ENCODE assay signal across 8 mouse cellular contexts in the genomic region with DNA sequence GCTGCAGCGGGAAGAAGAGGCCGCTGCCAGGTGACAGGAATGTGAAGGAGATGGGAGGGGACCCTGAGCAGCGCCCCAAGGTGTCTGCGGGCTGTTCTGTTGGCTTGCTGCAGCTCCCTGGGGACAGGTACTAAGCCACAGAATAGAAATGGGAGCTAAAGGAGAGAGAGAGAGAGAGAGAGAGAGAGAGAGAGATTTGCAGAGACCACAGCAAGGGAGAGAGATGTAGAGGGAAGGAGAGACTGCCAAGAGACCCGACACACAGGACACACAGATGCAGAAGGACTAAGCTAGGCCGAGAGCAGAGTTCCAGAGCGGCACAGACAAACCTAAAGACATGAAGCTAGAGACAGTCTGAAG. TPM values are rescaled to one million over a fixed set of nuclear protein-coding genes. Genes with fewer than 3 reads are reported as not detected.
DNase-seq lines count a peak whose midpoint lies in the region; ATAC-seq and TF ChIP-seq lines count a peak whose summit lies in the region.

No protein-coding gene starts in this region.

- no peaks in the 10 kb centered on the region for H3K9me3 ChIP-seq in embryonic facial prominence, embryonic 13.5 days
- no peaks in the 10 kb centered on the region for H3K9me3 ChIP-seq in intestine, embryonic 14.5 days (ENCODE audit: control insufficient read depth, low read length)

- H3K27me3 ChIP-seq in embryonic facial prominence, embryonic 13.5 days = peaks cover 99% of the 10 kb centered on the region
- peaks cover 86% of the 10 kb centered on the region for H3K27me3 ChIP-seq in intestine, embryonic 14.5 days (replicated peaks; ENCODE audit: control insufficient read depth, insufficient read depth, low read length)
- H3K27me3 ChIP-seq in myocyte (ENCODE audit: control insufficient read depth, insufficient read depth, insufficient read length) = no peaks in the 10 kb centered on the region

- H3K4me1 ChIP-seq in embryonic facial prominence, embryonic 13.5 days = peaks cover 93% of the 10 kb centered on the region
- H3K4me1 ChIP-seq in intestine, embryonic 14.5 days (replicated peaks; ENCODE audit: control insufficient read depth, insufficient read depth, low read length) = peaks cover 40% of the 10 kb centered on the region

- under 1% methylated on average over 7 of the region's 7 CpGs for WGBS in embryonic facial prominence, embryonic 13.5 days
- 4% methylated on average over 7 of the region's 7 CpGs for WGBS in intestine, embryonic 14.5 days

- peak overlapping the region; percentile 64 for H3K4me3 ChIP-seq in layer of hippocampus, adult 2 months
- H3K4me3 ChIP-seq in embryonic facial prominence, embryonic 13.5 days = peak overlapping the region; percentile 51
- peak overlapping the region; percentile 46 for H3K4me3 ChIP-seq in intestine, embryonic 14.5 days (ENCODE audit: low read depth, low read length)
- H3K4me3 ChIP-seq in myocyte = peak overlapping the region; percentile 71

- 0 out of 2 replicates have a peak, but pooled peaks cover 1% of the 10 kb centered on the region for H3K36me3 ChIP-seq in embryonic facial prominence, embryonic 13.5 days
- peaks cover 3% of the 10 kb centered on the region; the same call in 1 of the 2 replicates for H3K36me3 ChIP-seq in intestine, embryonic 14.5 days (ENCODE audit: control insufficient read depth, insufficient read depth, low read length)
- peaks cover 5% of the 10 kb centered on the region for H3K36me3 ChIP-seq in myocyte (ENCODE audit: control insufficient read depth, insufficient read depth)

- H3K27ac ChIP-seq in layer of hippocampus, adult 2 months = peak overlapping the region; percentile 99
- no peak overlapping the region for H3K27ac ChIP-seq in embryonic facial prominence, embryonic 13.5 days
- H3K27ac ChIP-seq in intestine, embryonic 14.5 days (ENCODE audit: low read depth) = no peak overlapping the region

- DNase-seq in layer of hippocampus, adult 2 months (ENCODE audit: low spot score in 2 of 2) = peak in 1 of 2 experiments; percentile 43
- DNase-seq in layer of hippocampus, adult 9-11 months = no peak
- DNase-seq in intestine, embryonic 14.5 days (ENCODE audit: low spot score) = no peak
- no peak for DNase-seq in cerebellum, adult 8-10 months
- no peak for DNase-seq in adrenal gland, adult 2 months
- no peak for DNase-seq in adipocyte (ENCODE audit: low spot score)

- H3K9ac ChIP-seq in embryonic facial prominence, embryonic 13.5 days = peak overlapping the region; percentile 73
- no peak overlapping the region; the same call in 1 of the 2 replicates for H3K9ac ChIP-seq in intestine, embryonic 14.5 days (ENCODE audit: low read length)

- no peaks in the 10 kb centered on the region for H3K79me2 ChIP-seq in myocyte (ENCODE audit: control insufficient read depth, insufficient read depth)

- ATAC-seq in embryonic facial prominence, embryonic 13.5 days (ENCODE audit: insufficient number of reproducible peaks, insufficient read depth, low FRiP score, low TSS enrichment, low read depth) = no peak
- ATAC-seq in intestine, embryonic 14.5 days (replicated peaks; ENCODE audit: low FRiP score, low TSS enrichment, low read depth) = no peak

- peak overlapping the region; percentile 97 for H3K4me2 ChIP-seq in embryonic facial prominence, embryonic 13.5 days
- H3K4me2 ChIP-seq in intestine, embryonic 14.5 days (ENCODE audit: low read length) = peak overlapping the region; percentile 93
- peak overlapping the region; percentile 100 for H3K4me2 ChIP-seq in myocyte (ENCODE audit: low read depth)

- peak overlapping the region; percentile 30 for H3ac ChIP-seq in myocyte (ENCODE audit: control insufficient read depth, insufficient read length)

- no peak for TF ChIP-seq POLR2A in myocyte (IDR thresholded peaks at IDR 0.05; ENCODE audit: insufficient read length, low read depth)

- no peak for TF ChIP-seq CTCF in layer of hippocampus, adult 2 months (conservative IDR thresholded peaks at IDR 0.05)

TF ChIP-seq in myocyte, 11 proteins besides CTCF, POLR2A, EP300 and RAD21:
- TF ChIP-seq CEBPB (IDR thresholded peaks at IDR 0.05; ENCODE audit: insufficient read depth, poor library complexity, severe bottlenecking) (no peak), MAX (IDR thresholded peaks at IDR 0.05; ENCODE audit: low read depth) (no peak), REST (IDR thresholded peaks at IDR 0.05; ENCODE audit: insufficient read depth, insufficient read length) (no peak), MYOD1 (IDR thresholded peaks at IDR 0.05; ENCODE audit: control insufficient read depth in 1 of 3, insufficient read length in 2 of 3, low read depth in 2 of 3) (no peak), TCF12 (IDR thresholded peaks at IDR 0.05; ENCODE audit: insufficient read depth, poor library complexity, severe bottlenecking) (no peak), E2F4 (IDR thresholded peaks at IDR 0.05; ENCODE audit: insufficient read depth) (no peak), USF1 (IDR thresholded peaks at IDR 0.05; ENCODE audit: low read depth) (no peak), TCF3 (IDR thresholded peaks at IDR 0.05; ENCODE audit: insufficient read length, low read depth) (no peak), MYOG (IDR thresholded peaks at IDR 0.05; ENCODE audit: control insufficient read depth in 1 of 3, insufficient read depth in 1 of 3, insufficient read length in 2 of 3, low read depth in 2 of 3) (no peak), SRF (IDR thresholded peaks at IDR 0.05; ENCODE audit: control insufficient read depth, insufficient read length, low read depth) (no peak), POLR2AphosphoS2 (IDR thresholded peaks at IDR 0.05; ENCODE audit: insufficient read length, low read depth) (no peak)

RNA-seq across cellular contexts. Expression of gene Ndufa4l2, which starts 2.5 kb away (rescaled TPM):
- 1 to 10 TPM; 3.5 to 3.7 TPM for total RNA-seq in layer of hippocampus, adult 2 months (2021)
- polyA plus RNA-seq in embryonic facial prominence, embryonic 13.5 days (2015; fragmentation: Nextera tagmentation; extraction: Ambion mirVana) = 20.0 and 32.7 TPM in 2 replicates
- polyA plus RNA-seq in intestine, embryonic 14.5 days (2014; fragmentation: Nextera tagmentation; extraction: Ambion mirVana) = 25.9 and 28.5 TPM in 2 replicates
- 2.9 TPM for polyA plus RNA-seq in myocyte (2012; fragmentation: generic; extraction: Trizol)
- total RNA-seq in adrenal gland, adult 2 months (2021) = 10 to 100 TPM; 45.8 to 53.5 TPM
- 86.0 and 107 TPM in 2 replicates for polyA plus RNA-seq in adrenal gland, adult 2 months (2012; rRNA removed)

RNA-seq across cellular contexts. Expression of gene Shmt2, which starts 10.0 kb away (rescaled TPM):
- total RNA-seq in layer of hippocampus, adult 2 months (2021) = 10 to 100 TPM; 25.4 to 27.6 TPM
- polyA plus RNA-seq in embryonic facial prominence, embryonic 13.5 days (2015; fragmentation: Nextera tagmentation; extraction: Ambion mirVana) = 81.7 and 92.3 TPM in 2 replicates
- polyA plus RNA-seq in intestine, embryonic 14.5 days (2014; fragmentation: Nextera tagmentation; extraction: Ambion mirVana) = 132 and 142 TPM in 2 replicates
- 535 TPM for polyA plus RNA-seq in myocyte (2012; fragmentation: generic; extraction: Trizol)
- 10 to 100 TPM; 43.3 to 48.8 TPM for total RNA-seq in adrenal gland, adult 2 months (2021)
- 84.2 and 106 TPM in 2 replicates for polyA plus RNA-seq in adrenal gland, adult 2 months (2012; rRNA removed)

RNA-seq across cellular contexts. Expression of gene Stac3, which starts 10.8 kb away (rescaled TPM):
- total RNA-seq in layer of hippocampus, adult 2 months (2021) = 1 to 10 TPM; 2.4 to 8.1 TPM
- 2.0 and 3.2 TPM in 2 replicates for polyA plus RNA-seq in embryonic facial prominence, embryonic 13.5 days (2015; fragmentation: Nextera tagmentation; extraction: Ambion mirVana)
- polyA plus RNA-seq in intestine, embryonic 14.5 days (2014; fragmentation: Nextera tagmentation; extraction: Ambion mirVana) = 0.32 TPM in 1 of 2 replicates, not detected in the other
- 125 TPM for polyA plus RNA-seq in myocyte (2012; fragmentation: generic; extraction: Trizol)
- total RNA-seq in adrenal gland, adult 2 months (2021) = 1 to 10 TPM in 1 of 2 experiments, under 1 TPM in 1; 0.93 to 1.8 TPM
- polyA plus RNA-seq in adrenal gland, adult 2 months (2012; rRNA removed) = 1.5 and 2.5 TPM in 2 replicates

RNA-seq across cellular contexts. Expression of gene Nxph4, which starts 22.1 kb away (rescaled TPM):
- total RNA-seq in layer of hippocampus, adult 2 months (2021) = 1 to 10 TPM; 1.2 to 1.6 TPM
- polyA plus RNA-seq in embryonic facial prominence, embryonic 13.5 days (2015; fragmentation: Nextera tagmentation; extraction: Ambion mirVana) = 3.0 and 3.9 TPM in 2 replicates
- 4.0 and 5.5 TPM in 2 replicates for polyA plus RNA-seq in intestine, embryonic 14.5 days (2014; fragmentation: Nextera tagmentation; extraction: Ambion mirVana)
- polyA plus RNA-seq in myocyte (2012; fragmentation: generic; extraction: Trizol) = 3.9 TPM
- 10 to 100 TPM in 1 of 2 experiments, 1 to 10 TPM in 1; 5.0 to 11.7 TPM for total RNA-seq in adrenal gland, adult 2 months (2021)
- 7.4 and 7.8 TPM in 2 replicates for polyA plus RNA-seq in adrenal gland, adult 2 months (2012; rRNA removed)

Comparison
In these comparisons a context has a peak if more than half of its experiments do, and no peak if none do; other contexts are left out.
1. RNA of gene Stac3, which starts 10.8 kb away (polyA plus RNA-seq): 125 TPM in myocyte (single experiment); 1.5 to 2.5 TPM in adrenal gland, adult 2 months, 2.0 to 3.2 TPM in embryonic facial prominence, embryonic 13.5 days and 0.32 TPM in intestine, embryonic 14.5 days; every median in the first group is over 10 times any median in the second.
2. Peak in every context shown above with its lines, with median percentiles within 50 percentile points of each other: H3K4me3 ChIP-seq and H3K4me2 ChIP-seq.